Mouse (Mus musculus) hindlimb bud, embryonic 11.5 days (tissue): Measurements from ENCODE around the gene Mdh2.

Source experiments
- DNase-seq: peaks from one replicate; pipeline ENCODE4 v3.0.0-alpha.2; 2012; ENCODE audit warnings: low read depth, low spot score; ENCODE audit errors: extremely low spot score

Gene Mdh2

DNA sequence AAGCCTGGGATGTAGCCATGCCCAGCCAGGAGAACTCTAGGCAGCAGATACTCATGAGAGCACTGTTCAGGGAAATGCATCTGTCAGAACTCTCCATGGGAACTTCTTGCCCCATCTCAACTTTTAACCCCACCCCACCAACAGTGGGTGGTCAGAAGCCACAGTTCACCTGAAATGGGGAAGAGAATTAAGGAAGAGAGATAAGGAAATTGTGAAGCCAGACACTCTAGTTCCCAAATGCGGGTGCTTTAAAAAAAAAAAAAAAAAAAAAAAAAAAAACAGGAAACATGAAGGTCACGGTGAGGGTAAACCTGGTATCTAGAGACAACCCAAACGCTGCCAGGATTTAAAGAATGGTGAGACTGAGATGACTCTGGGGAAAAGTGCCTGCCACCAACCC lies 5.8 kb upstream of the Mdh2 start:
- no peak for DNase-seq

DNA sequence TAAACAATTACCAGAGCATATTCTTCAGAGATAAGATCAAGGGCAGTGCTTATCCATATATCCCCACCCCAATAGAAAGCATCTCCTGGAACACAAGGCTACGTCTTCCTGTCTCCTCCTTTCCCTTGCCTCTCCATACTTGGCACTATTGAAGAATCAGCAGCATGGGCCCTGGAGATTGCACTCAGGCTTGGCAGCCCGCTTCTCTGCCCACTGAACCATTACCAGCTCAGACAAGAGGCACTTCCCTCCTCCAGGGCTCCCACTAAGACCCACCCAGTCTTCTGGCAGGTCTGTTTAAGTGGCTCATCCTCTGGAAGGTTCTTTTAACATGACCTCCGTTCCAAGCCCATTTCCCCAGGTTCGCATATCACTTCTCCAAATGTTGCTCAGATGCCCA lies 1.7 kb upstream of the Mdh2 start:
- DNase-seq: no peak

DNA sequence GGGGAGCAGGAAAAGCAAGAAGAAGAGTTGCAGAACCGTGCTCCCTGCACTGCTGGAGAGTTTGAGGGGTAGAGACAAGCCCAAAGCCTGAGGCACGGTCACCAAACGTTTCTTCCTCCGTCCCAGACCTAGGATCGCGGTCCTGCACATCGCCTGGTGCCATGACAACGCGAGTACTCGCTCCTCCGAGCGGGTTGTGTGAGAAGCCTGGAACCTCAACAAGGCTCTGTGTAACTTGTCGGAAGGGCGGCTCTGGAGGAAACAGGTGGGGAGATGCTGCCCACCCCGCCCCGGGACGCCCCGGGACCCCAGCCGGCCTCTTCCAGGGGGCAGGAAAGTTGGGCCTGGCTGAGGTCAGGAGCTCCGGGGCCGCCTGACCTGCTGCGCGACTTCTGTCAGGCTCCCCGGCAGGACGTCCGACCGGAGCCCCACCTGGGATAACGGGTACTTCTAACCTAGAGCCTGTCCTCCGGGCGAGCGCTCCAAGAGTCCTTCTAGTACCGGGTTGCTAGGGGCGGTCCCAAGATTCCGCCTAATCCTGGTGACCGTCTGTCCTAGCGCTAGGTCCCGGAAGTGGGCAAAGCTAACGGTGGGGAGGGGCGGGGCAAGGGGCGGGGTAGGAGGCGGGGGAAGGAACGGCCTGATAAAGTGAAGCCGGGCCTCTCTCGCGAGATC lies 347 bp upstream of the Mdh2 start, which contains the start of gene Styxl1:
Gene Styxl1, minus strand, starts transcription at position 590 of the 675 bp plus-strand sequence.
- DNase-seq: no peak

DNA sequence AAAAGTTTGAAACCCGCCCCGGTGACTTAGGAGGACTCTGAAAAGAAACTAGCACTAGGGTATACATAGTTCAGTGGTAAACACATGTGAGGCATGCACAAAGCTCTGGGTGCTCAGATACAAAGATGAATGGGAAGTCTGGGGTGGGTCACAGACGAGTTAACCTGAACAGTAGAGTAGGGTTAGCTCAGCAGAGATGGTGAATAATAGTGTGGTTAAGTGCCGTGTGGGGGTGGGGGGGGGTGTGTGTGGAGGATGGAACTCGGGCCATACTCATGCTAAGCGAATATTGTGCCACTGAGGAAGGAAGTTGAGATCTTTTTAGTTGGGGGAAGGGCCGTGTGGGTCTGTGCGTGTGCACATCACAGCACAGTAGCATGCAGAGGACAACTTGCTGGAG lies 2.1 kb downstream of the Mdh2 start:
- no peak for DNase-seq

DNA sequence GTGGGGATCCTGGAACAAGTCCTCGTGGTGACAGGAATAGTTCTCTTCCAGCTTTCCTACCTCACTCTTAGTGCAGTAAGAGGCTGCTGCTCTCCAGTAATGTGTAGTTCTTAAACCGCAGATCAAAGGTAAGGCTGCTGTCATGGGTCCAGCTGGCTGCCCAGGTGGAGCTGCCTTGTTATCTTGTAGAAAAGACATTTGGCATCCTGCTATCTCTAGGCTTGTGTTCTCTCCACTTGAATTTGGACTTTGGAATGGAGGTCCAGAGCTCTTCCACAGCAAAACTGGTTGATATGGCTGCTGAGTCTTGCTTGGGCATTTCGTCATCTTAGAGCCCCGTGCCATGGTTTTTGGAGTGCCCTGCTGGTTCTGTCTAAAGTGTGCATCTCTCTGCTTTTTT lies 4.6 kb downstream of the Mdh2 start:
- DNase-seq: no peak

DNA sequence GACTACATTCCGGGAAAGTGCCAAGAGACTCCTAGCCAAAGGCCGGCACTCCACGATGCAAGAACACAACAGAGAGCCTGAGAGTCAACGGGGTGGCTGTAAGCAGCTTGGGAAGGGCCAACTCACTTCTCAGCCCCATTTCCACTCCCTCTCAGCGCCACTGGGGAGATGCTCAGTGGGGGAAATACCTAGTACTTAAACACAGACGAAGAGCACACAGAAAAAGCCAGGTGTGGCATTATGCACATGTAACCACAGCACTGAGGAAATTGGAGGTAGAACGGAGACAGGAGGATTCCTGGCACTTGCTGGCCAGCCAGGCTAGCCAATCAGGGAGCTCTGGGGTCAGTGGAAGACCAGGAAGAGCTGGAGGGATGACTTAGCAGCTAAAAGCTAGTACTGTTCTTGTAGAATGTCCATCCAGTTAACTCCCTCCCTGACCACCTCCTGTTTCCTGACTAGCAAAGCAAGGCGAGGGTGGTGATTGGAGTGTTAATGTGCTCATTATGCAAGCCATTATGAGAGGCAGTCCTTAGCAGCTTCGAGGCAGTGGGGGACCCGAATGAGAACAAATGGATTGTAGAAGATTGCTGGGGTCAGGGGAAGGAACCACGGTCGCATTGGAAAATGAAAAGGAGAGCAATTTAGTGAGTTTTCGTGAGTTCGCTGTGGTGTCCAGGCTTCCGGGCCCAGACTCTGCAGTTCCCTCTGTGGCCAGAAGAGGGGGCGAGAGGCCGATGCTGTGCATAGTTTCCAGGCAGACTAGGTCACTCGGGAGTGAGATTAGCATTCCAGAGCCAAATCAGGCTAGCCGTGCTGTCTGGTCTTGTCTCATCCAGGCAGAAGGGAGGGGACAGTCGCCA lies 15.9 kb downstream of the Mdh2 start:
- DNase-seq: no peak

DNA sequence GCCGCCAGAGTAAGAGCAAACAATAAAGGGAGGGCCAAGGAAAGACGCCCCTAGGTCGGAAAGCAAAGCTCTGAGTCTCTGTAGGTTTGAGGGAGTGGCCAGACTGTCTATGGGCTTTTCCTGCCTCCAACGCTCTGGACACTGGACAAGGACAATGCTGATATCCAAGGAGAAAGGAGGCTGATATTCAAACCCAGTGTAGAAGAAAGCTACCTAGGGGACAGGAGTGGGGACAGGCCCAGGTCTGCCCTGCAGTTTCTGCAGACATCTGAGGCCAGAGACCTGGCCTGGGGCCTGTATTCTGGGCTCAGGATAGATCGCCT lies 16.5 kb downstream of the Mdh2 start:
- no peak for DNase-seq

DNA sequence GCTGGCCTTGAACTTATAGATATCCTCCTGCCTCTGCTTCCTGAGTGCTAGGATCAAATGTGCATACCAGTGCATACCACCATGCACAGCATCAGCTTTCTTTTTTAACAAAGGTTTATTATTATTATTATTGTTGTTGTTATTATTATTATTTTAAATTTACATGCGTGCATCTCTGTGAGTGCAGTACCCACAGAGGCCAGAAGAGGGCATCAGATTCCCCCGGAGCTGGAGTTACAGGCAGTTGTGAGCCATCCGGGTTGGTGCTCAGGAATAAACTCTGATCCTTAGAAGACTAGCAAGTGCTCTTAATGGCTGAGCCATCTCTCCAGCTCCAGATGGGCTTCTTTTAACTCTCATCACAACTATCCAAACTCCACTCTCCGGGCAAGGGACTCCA lies 21.5 kb downstream of the Mdh2 start:
- no peak for DNase-seq

DNA sequence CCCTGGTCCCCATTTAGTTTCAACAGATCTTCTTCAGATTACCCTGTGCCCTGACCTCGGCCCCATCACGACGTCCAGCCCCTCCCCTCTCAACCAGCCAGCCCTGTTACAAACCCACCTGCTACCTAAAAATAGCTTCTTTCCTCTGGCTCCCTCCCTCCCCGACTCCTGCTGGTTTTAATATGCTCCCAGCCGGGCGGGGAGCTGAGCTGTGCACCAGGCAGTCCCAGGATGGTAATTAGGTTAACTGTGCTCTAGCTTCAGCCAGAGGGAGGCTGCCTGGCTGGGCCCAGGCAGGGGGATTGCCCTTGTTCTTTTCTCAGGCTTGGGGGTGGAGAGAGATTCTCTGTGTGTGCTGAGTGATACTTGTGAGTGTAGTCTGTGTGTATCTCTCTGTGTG lies 22.6 kb downstream of the Mdh2 start:
- no peak for DNase-seq

DNA sequence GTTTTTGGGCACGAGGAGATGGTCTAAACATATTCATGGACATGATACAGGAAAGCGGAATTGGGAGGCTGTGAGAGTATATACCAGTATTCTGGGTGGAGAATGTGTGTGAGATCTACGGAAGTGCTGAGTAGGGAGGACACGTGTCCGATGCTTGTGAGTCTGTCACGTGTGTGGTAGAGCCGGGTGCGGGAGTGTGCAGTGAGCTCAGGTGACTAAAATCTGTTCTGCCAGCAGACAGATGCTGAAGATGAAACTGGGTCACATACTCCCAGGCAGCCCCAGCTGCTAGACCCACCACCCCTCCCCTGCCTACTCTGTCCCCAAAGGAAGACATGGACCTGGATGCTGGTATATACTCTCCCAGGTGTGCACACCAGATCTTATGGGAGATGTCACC lies 24.4 kb downstream of the Mdh2 start:
- DNase-seq: no peak

DNA sequence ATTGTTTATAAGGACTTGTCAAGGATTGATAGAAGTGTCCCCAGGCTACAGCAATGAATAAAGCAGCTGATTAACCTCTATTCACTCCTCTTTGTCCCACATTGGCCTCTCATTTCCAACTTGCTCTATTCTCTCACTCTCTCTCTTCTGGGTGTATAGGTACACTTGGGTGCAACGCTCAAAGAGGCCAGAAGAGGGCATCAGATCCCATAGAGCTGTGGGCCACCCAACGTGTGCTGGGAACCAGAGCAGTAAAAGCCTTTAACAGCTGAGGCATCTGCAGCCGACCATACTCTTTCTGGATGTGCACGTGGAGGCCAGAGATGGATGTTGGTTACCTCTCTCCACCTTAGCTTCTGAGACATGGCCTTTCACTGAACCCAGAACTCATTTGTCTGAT lies 24.9 kb downstream of the Mdh2 start:
- no peak for DNase-seq

DNA sequence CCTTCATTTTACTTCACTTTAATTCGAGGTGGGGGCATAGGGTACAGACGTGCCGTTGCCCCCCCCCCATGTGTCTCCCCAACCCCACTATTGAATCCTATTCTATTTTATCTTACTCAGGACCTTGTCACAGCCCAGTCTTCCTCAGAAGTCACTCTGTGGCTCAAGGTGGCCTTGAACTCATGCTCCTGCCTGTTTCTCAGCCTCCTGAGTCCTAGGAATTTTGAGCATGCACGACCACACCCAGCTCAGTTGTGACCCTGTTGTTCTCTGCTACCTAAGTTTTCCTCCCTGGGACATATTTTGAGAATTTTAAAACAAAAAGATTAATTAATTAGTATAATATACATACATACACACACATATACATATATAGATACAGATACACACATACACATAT lies 25.4 kb downstream of the Mdh2 start:
- DNase-seq: no peak

DNA sequence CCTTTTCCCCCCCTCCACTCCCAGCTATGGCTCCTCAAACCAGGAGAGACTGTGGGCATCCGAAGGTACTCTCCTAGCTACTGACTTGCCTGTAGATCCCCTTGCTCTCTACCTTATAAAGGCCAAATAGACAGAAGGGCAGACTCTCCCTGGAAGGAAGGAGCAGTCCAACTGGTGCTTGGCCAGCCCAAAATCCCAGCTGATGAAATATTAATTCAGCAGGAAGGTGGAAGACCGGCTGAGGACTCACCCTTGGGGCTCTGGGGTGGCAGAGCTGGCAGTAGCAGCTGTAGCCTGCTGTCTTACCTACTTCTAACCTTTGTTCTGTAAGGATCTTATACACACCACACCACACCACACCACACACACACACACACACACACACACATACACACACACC lies 26.5 kb downstream of the Mdh2 start:
- no peak for DNase-seq

DNA sequence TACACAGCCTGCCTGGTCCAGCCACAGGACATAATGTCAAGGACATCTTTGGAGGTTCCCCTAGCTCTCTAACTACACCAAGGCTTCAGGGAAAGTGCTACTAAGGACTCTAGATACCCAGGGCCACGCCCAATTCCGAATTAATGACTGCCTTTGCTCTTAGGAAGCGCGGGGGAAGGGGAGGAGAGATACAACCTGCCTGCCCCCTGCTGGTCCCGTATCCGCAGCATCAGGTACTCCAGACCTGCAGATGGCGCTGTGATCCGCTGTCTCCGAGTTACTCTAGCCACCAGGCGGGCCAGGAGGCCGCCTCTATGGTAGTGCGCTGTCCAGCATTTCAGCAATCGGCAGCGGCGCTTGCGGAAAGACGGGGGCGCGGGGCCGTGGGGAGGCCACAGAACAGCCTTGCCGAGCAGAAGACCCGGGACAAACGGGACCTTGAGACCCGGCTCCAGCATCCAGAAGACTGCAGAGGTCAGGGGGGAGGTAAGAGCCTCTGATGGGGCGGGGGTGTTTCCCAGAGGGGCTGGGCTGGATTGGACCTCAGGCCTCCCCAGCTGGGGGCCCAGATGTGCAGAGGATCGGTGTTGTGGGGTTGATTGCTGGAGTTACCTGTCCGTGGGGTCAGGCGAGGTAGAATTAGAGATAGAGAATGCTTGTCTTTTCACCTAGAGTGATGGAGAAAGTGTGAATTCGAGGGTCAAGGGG lies 28.4 kb downstream of the Mdh2 start, which contains the start of gene Srrm3:
Gene Srrm3, plus strand, starts transcription at position 336 of the 708 bp plus-strand sequence.
- DNase-seq: peak; percentile 64

DNA sequence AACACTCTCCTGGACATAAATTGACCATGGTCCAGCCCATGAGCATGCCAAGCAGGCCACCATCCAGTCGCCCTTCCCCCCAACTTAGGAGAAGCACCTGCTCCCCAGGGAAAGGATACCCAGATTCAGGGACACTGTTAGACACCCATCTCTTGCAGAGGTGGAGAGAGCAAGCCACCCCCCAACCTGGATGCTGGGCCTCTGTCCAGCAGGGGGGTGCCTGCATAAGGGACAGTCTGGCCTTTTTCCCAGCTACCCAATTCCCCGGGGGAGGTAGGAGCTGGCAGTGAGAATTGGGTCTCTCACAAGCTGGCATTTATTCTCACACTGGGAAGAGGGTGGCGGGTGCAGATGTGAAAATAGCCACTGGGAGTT lies 29.0 kb downstream of the Mdh2 start:
- no peak for DNase-seq

DNA sequence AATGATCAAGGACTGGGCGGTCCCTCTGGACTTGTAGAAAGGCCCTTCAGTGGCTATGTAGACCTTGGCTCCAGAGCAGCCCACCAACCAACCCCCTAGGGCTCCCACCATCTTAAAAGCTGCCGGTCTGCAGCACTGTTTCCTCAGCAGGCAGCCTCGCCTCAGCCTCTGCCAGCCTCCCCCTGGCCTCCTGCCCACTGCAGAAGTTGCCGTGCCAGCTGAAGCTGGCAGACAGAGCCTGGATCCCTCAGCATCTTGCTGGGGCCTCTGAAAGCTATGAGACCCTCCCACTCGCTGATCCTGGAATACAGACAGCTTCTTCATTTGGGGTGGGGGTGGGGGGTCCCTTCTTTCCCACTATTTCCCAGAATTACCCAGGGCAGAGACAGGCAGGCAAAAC lies 34.7 kb downstream of the Mdh2 start:
- no peak for DNase-seq

DNA sequence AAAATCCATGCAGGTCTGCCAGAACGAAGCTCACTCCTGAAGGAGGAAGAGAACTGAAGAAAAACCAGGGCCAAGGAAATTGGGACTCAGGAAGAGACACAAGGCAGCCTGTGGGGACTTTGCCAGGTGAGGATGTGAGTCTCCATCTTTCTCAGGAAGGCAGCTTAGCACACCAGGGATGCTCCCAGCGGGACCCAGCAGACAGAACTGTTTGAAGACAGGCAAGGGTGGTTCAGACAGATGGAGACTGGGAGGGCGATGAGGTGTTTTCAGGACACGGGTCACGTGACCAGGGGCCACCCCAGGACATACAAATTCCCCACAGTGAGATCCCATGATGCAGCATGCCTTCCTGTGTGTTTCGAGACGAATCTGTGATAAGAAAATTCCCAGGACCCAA lies 40.2 kb downstream of the Mdh2 start:
- no peak for DNase-seq

DNA sequence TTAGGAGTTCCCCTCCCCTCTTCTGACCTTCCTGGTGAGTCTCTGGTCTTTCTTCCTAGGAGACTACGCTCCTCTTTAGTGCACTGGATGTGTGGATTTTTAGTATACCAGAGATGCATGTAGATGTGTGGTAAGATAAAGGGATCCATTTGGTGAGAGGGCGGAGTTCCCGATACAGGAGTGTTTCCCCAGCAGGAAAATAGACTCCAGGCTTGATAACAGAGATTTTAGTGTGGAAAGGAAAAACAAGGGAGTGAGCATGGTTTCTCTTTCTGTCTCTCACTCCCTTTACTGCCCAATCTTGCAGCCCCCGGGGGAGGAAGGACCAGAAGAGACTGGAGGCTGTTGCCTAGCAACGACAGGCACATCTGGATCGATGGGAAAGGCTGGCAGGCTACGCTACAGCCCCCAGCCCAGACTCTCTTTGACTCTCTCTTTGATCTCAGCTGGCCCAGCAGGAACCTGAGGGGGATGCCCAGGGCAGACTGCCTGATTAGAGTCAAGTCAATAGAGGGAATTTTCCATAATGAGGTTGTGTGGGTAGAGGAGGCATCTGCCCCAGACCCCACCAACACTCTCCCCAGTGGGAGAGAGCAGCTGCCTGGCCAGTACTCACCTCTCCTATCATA lies 44.1 kb downstream of the Mdh2 start:
- no peak for DNase-seq

DNA sequence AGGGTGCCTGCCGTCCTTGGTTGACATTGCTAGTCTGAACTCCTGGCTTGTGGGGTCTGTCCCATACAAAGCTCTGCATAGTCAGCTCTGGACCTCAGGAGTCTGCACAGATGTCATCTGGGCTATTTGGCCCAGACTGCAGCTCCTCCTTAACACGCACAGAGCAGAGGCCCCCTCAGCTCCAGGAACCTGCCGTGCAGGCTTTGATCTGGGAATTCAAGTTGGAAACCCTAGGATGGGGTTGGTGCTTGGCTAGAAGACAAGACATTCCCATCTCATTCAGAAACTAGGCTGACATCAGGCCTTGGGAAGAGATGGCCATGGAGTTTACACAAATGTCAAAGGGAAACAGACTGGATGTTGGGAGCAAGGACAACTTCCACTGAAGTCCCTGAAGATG lies 46.2 kb downstream of the Mdh2 start:
- no peak for DNase-seq

DNA sequence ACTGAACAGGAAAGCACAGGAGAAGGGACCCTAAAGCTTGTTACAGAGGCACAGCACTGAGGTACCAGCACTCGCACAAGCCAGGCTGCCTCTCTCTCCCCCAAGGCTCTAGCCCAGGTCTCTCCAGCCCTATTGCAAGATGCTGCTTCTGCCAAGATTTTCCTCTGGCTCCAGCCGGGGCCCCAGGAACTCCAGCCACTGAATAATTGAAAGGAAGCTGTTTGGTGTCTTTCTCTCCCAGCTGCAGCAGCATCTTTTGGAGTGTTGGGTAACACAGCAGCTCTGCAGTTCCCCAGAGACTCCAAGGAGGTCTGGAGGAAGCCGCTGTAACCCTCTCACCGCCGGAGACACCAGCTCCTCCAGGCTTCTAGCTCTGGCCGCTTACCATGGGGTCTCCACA lies 47.9 kb downstream of the Mdh2 start:
- no peak for DNase-seq

DNA sequence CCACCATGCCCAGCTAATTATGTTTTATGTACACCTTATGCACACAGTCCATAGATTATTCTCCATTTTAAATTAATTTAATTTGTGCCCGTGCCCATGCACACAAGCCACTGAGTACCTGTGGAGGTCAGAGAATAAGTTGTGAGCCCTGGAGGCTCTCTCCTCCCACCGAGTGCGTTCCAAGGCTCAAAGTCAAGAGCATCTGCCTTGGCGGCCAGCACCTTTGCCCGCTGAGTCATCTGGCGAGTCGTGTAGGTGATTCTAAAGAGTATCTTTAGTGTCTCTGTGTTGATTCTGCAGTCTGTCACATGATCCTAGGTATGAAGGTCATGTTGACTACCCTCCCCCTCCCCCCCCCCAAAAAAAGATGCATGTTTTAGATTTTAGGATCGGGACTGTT lies 51.1 kb downstream of the Mdh2 start:
- no peak for DNase-seq

DNA sequence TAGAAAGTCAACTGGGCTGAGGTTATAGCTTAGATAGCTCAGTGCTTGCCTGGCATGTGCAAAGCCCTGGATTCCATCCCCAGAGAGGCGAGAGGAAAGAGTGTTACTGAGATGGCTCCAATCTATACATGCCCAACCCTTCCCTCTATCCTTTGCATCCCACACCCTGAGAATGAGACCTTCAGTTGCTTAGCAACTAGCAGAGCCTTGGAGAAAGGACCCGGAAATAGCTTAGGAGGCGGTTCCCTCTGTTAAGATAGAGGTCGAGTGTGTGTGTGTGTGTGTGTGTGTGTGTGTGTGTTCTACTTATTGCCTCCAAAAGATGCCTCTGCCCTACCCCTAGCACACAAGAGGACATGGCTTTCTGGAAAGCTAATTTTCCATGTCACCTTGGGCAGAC lies 54.4 kb downstream of the Mdh2 start:
- DNase-seq: no peak
